Mouse (Mus musculus): Measurements from ENCODE around the gene Echdc1. TPM values are rescaled to one million over a fixed set of nuclear protein-coding genes. Genes with fewer than 3 reads are reported as not detected.

Echdc1 gene
- polyA plus RNA-seq, 1 experiment = 3.5 TPM

DNA sequence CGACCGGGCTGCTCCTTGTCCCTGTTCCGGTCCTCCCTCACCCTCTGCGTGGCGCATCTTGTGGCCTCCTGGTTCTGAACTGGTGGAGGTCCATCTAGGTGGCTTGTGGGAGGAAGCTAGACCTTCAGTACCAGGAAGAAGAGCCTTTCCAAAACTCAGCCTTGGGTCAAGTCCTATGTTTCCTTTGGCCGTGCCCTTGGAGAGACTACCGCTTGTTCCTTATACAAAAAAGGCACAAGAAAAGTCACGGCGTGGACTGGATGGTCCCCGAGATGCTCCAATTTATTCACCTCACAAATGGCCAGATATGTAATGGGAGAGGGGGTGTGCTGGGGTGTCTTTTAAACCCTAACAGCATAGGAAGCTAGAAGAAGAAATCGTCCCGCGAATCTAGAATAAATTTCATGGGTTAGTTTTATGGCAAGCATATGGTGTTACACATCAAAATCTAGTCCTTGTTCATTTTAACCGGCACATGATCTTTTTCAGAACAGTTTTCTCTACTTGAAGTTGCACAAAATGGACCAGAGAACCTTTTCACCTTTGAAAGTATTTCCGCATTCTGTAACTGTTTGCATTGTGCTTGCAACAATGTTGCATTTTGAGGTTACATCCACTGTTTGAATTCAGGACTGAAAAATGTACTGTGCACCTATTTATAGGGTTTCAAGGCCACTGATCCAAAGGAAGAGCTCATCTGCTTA is 49.4 kb downstream of the Echdc1 start, which contains the start of gene Rnf146:
Gene Rnf146, minus strand, starts transcription at position 246 of the 704 bp plus-strand sequence.
- TF ChIP-seq GATA1 (IDR thresholded peaks at IDR 0.05; ENCODE audit: low read length) = no peak

GRCm38 (mm10) chr10:29374065-29374464 is 61.1 kb downstream of the Echdc1 start:
- no peak for TF ChIP-seq GATA1 (IDR thresholded peaks at IDR 0.05; ENCODE audit: low read length)

DNA sequence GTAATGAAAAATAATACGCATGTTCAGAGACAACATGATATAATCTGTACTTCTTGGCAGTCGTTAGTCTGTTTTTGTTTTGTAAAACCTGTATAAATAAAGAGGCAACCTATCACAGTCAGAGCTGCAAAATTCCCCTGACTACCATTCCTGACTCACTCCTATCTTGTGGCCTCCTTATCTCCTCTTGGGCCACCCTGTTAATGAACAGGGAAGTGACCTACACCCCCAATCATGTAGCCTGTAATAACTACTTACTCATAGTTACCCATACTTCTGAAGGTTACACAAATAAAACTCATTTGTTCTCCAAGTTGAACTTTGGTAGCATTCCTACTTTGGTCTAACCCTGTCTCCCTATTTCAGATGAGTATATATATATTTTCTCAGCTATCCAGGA is 68.6 kb downstream of the Echdc1 start:
- no peak for TF ChIP-seq GATA1 (IDR thresholded peaks at IDR 0.05; ENCODE audit: low read length)

Other genes starting within 250 kb of the Echdc1 start
- gene Soga3, start 169.3 kb upstream of the Echdc1 start, polyA plus RNA-seq (2012) = 14.4 and 19.6 TPM in 2 replicates
- not detected in 2 replicates for gene Gm49353, start 114.2 kb upstream of the Echdc1 start, polyA plus RNA-seq (2012)
- 0.05 TPM in 2 replicates for gene 9330159F19Rik, start 101.6 kb upstream of the Echdc1 start, polyA plus RNA-seq (2012)
- gene Rnf146, start 49.3 kb downstream of the Echdc1 start, polyA plus RNA-seq (2012) = 3.9 and 6.0 TPM in 2 replicates
- gene Rspo3, start 222.7 kb downstream of the Echdc1 start, polyA plus RNA-seq (2012) = 0.33 and 0.69 TPM in 2 replicates

Measured in G1E-ER4 (cell line).